Mouse (Mus musculus) liver, embryonic 16.5 days (tissue): ENCODE measurements around the gene Ephb3. TPM values are rescaled to one million over a fixed set of nuclear protein-coding genes. Genes with fewer than 3 reads are reported as not detected.

Experiments
- ATAC-seq: fragments of 200-750 bp; cut with Nextera tagmentation; 2 replicates; pipeline ENCODE4 v1.8.0; 2017; ENCODE audit warnings: low read depth, mild to moderate bottlenecking, moderate number of reproducible peaks, moderate library complexity
- H3K27ac ChIP-seq: fragments of 300-500 bp; sonication (generic); 2 replicates; pipeline ENCODE4 v1.5.1; 2014; ENCODE audit warnings: mild to moderate bottlenecking, low read length
- H3K27me3 ChIP-seq: fragments of 300-500 bp; sonication (generic); 2 replicates; pipeline ENCODE4 v1.6.1; 2014; ENCODE audit warnings: low read depth, low read length, mixed read lengths; ENCODE audit not compliant: control insufficient read depth, insufficient read depth
- H3K36me3 ChIP-seq: fragments of 300-500 bp; sonication (generic); 2 replicates; pipeline ENCODE4 v1.6.1; 2014; ENCODE audit warnings: mild to moderate bottlenecking; ENCODE audit not compliant: control insufficient read depth, insufficient read depth
- H3K4me1 ChIP-seq: fragments of 300-500 bp; sonication (generic); 2 replicates; pipeline ENCODE4 v1.6.1; 2014; ENCODE audit warnings: low read depth, low read length, mixed read lengths; ENCODE audit not compliant: control insufficient read depth
- H3K4me2 ChIP-seq: fragments of 300-500 bp; sonication (generic); 2 replicates; pipeline ENCODE4 v1.6.1; 2014; ENCODE audit warnings: low read depth, low read length, mixed read lengths
- H3K4me3 ChIP-seq: fragments of 300-500 bp; sonication (generic); 2 replicates; pipeline ENCODE4 v1.5.1; 2014; ENCODE audit warnings: low read depth, mild to moderate bottlenecking, low read length
- H3K9ac ChIP-seq: fragments of 300-500 bp; sonication (generic); 2 replicates; pipeline ENCODE4 v1.6.1; 2014; ENCODE audit warnings: low read depth, low read length
- H3K9me3 ChIP-seq: fragments of 300-500 bp; sonication (generic); replicated peaks from 2 replicates; pipeline ENCODE4 v1.6.1; 2016; ENCODE audit warnings: low read length; ENCODE audit not compliant: control insufficient read depth
- WGBS: fragments of 180-500 bp; shearing (Covaris S2); extraction: QIAGEN DNeasy Blood & Tissue Kit; methylation state at CpG from one replicate; pipeline ENCODE4 v1.1.7; 2014; ENCODE audit not compliant: insufficient replicate concordance; 5-methylcytosine and 5-hydroxymethylcytosine counted together
- polyA plus RNA-seq: library from polyadenylated mRNA; unstranded; fragments of >200 nt; fragmentation: Nextera tagmentation; extraction: Ambion mirVana; gene quantifications from 2 replicates; pipeline ENCODE4 v1.2.1, GENCODE M21; 2015

Gene Ephb3
- polyA plus RNA-seq, 1 experiment from 2014 or later = 0.58 TPM

GRCm38 (mm10) chr16:21187568-21187967 is 17.0 kb upstream of the Ephb3 start:
- Histone ChIP-seq H3K4me1 (no peaks in the 10 kb centered on the region), H3K27ac (no peak overlapping the region), H3K36me3 (no peaks in the 10 kb centered on the region), H3K4me2 (no peak overlapping the region), H3K27me3 (no peaks in the 10 kb centered on the region), H3K9ac (no peak overlapping the region), H3K4me3 (no peak overlapping the region), H3K9me3 (no peaks in the 10 kb centered on the region)
- WGBS = 37% methylated on average over 7 of the region's 7 CpGs
- no peak for ATAC-seq

- ATAC-seq = no peak
- no peaks in the 10 kb centered on the region for H3K9me3 ChIP-seq
- 64% methylated on average over 3 of the region's 3 CpGs for WGBS
- no peaks in the 10 kb centered on the region for H3K36me3 ChIP-seq
- no peak overlapping the region for H3K9ac ChIP-seq
- H3K4me1 ChIP-seq = no peaks in the 10 kb centered on the region
- no peak overlapping the region for H3K4me3 ChIP-seq
- no peak overlapping the region for H3K27ac ChIP-seq
- H3K4me2 ChIP-seq = no peak overlapping the region
- no peaks in the 10 kb centered on the region for H3K27me3 ChIP-seq
Observed at GRCm38 (mm10) chr16:21188345-21188744, 16.2 kb upstream of the Ephb3 start.

- Histone ChIP-seq H3K4me3 (no peak overlapping the region), H3K27me3 (no peaks in the 10 kb centered on the region), H3K9me3 (no peaks in the 10 kb centered on the region), H3K36me3 (no peaks in the 10 kb centered on the region), H3K27ac (no peak overlapping the region), H3K4me1 (no peaks in the 10 kb centered on the region), H3K9ac (no peak overlapping the region), H3K4me2 (no peak overlapping the region)
- WGBS = 65% methylated on average over 14 of the region's 14 CpGs
- ATAC-seq = no peak
Observed at GRCm38 (mm10) chr16:21191569-21191968, 13.0 kb upstream of the Ephb3 start.

GRCm38 (mm10) chr16:21192509-21193354 is 11.8 kb upstream of the Ephb3 start:
- no peaks in the 10 kb centered on the region for H3K4me1 ChIP-seq
- H3K4me3 ChIP-seq = no peak overlapping the region
- no peak overlapping the region for H3K4me2 ChIP-seq
- 26% methylated on average over 7 of the region's 7 CpGs for WGBS
- no peak overlapping the region for H3K9ac ChIP-seq
- no peak overlapping the region for H3K27ac ChIP-seq
- no peaks in the 10 kb centered on the region for H3K9me3 ChIP-seq
- no peaks in the 10 kb centered on the region for H3K27me3 ChIP-seq
- ATAC-seq = no peak
- no peaks in the 10 kb centered on the region for H3K36me3 ChIP-seq

- H3K36me3 ChIP-seq = no peaks in the 10 kb centered on the region
- no peak for ATAC-seq
- no peak overlapping the region for H3K4me3 ChIP-seq
- H3K4me2 ChIP-seq = no peak overlapping the region
- H3K9ac ChIP-seq = no peak overlapping the region
- H3K27me3 ChIP-seq = no peaks in the 10 kb centered on the region
- no peak overlapping the region for H3K27ac ChIP-seq
- no peaks in the 10 kb centered on the region for H3K9me3 ChIP-seq
- WGBS = 69% methylated on average over 12 of the region's 12 CpGs
- H3K4me1 ChIP-seq = no peaks in the 10 kb centered on the region
Observed at GRCm38 (mm10) chr16:21194182-21194581, 10.4 kb upstream of the Ephb3 start.

GRCm38 (mm10) chr16:21195260-21195866 is 9.2 kb upstream of the Ephb3 start:
- 63% methylated on average over 8 of the region's 8 CpGs for WGBS
- no peak overlapping the region for H3K27ac ChIP-seq

GRCm38 (mm10) chr16:21196576-21196975 is 8.0 kb upstream of the Ephb3 start:
- ATAC-seq = no peak

More at GRCm38 (mm10) chr16:21195260-21195866, 9.2 kb upstream of the Ephb3 start:
- ATAC-seq = no peak
- Histone ChIP-seq H3K4me2 (no peak overlapping the region), H3K4me3 (no peak overlapping the region), H3K36me3 (no peaks in the 10 kb centered on the region), H3K4me1 (no peaks in the 10 kb centered on the region), H3K9ac (no peak overlapping the region), H3K9me3 (no peaks in the 10 kb centered on the region), H3K27me3 (no peaks in the 10 kb centered on the region; the same call in 1 of the 2 replicates)

GRCm38 (mm10) chr16:21197542-21197941 is 7.0 kb upstream of the Ephb3 start:
- Histone ChIP-seq H3K9ac (no peak overlapping the region), H3K9me3 (no peaks in the 10 kb centered on the region), H3K27me3 (no peaks in the 10 kb centered on the region; the same call in 1 of the 2 replicates), H3K27ac (no peak overlapping the region), H3K4me2 (no peak overlapping the region), H3K4me3 (no peak overlapping the region), H3K36me3 (no peaks in the 10 kb centered on the region), H3K4me1 (no peaks in the 10 kb centered on the region)
- ATAC-seq = no peak
- 30% methylated on average over 4 of the region's 4 CpGs for WGBS

More at GRCm38 (mm10) chr16:21196576-21196975, 8.0 kb upstream of the Ephb3 start:
- Histone ChIP-seq H3K36me3 (no peaks in the 10 kb centered on the region), H3K9me3 (no peaks in the 10 kb centered on the region), H3K4me3 (no peak overlapping the region), H3K9ac (no peak overlapping the region), H3K4me1 (no peaks in the 10 kb centered on the region), H3K27ac (no peak overlapping the region), H3K4me2 (no peak overlapping the region), H3K27me3 (no peaks in the 10 kb centered on the region; the same call in 1 of the 2 replicates)
- WGBS = 70% methylated on average over 3 of the region's 3 CpGs

GRCm38 (mm10) chr16:21198006-21198405 is 6.5 kb upstream of the Ephb3 start:
- H3K27me3 ChIP-seq = peaks cover 1% of the 10 kb centered on the region
- no peak overlapping the region for H3K9ac ChIP-seq
- no peaks in the 10 kb centered on the region for H3K9me3 ChIP-seq
- WGBS = 45% methylated on average over 7 of the region's 7 CpGs
- H3K27ac ChIP-seq = no peak overlapping the region
- H3K4me2 ChIP-seq = no peak overlapping the region
- no peaks in the 10 kb centered on the region for H3K36me3 ChIP-seq
- H3K4me1 ChIP-seq = no peaks in the 10 kb centered on the region
- H3K4me3 ChIP-seq = no peak overlapping the region
- ATAC-seq = no peak
